Mouse (Mus musculus) heart, postnatal 0 days (tissue): Measurements from ENCODE around the gene Nr2f1. TPM values are rescaled to one million over a fixed set of nuclear protein-coding genes. Genes with fewer than 3 reads are reported as not detected.
A peak's percentile ranks its signal among the peaks of the same experiment; 100 is the strongest.

Source experiments
- ATAC-seq: fragments of 200-750 bp; cut with Nextera tagmentation; 2 replicates; pipeline ENCODE4 v1.8.0; 2017; ENCODE audit warnings: low read depth, moderate number of reproducible peaks, moderate library complexity; ENCODE audit not compliant: insufficient read depth
- DNase-seq: peaks from one replicate; pipeline ENCODE4 v3.0.0-alpha.2; 2016; ENCODE audit warnings: low spot score
- H3K27ac ChIP-seq: fragments of 300-500 bp; sonication (generic); 2 replicates; pipeline ENCODE4 v1.5.1; 2014; ENCODE audit warnings: low read depth, mild to moderate bottlenecking
- H3K27me3 ChIP-seq: fragments of 300-500 bp; sonication (generic); 2 replicates; pipeline ENCODE4 v1.6.1; 2014; ENCODE audit warnings: low read length, mixed read lengths; ENCODE audit not compliant: control insufficient read depth, insufficient read depth
- H3K36me3 ChIP-seq: fragments of 300-500 bp; sonication (generic); replicated peaks from 2 replicates; pipeline ENCODE4 v1.6.1; 2014; ENCODE audit warnings: low read length, mixed read lengths; ENCODE audit not compliant: control insufficient read depth, insufficient read depth
- H3K4me1 ChIP-seq: fragments of 300-500 bp; sonication (generic); 2 replicates; pipeline ENCODE4 v1.6.1; 2014; ENCODE audit warnings: antibody characterized with exemption; ENCODE audit not compliant: control insufficient read depth, insufficient read depth
- H3K4me2 ChIP-seq: fragments of 300-500 bp; sonication (generic); 2 replicates; pipeline ENCODE4 v1.6.1; 2014; ENCODE audit warnings: low read depth, mild to moderate bottlenecking, low read length, moderate library complexity
- H3K4me3 ChIP-seq: fragments of 300-500 bp; sonication (generic); 2 replicates; pipeline ENCODE4 v1.5.1; 2014; ENCODE audit warnings: low read depth, low read length
- H3K9ac ChIP-seq: fragments of 300-500 bp; sonication (generic); replicated peaks from 2 replicates; pipeline ENCODE4 v1.6.1; 2014; ENCODE audit warnings: low read depth, low read length, mixed read lengths
- H3K9me3 ChIP-seq: fragments of 300-500 bp; sonication (generic); replicated peaks from 2 replicates; pipeline ENCODE4 v1.6.1; 2016; ENCODE audit warnings: low read length; ENCODE audit not compliant: control insufficient read depth
- CTCF ChIP-seq: IDR thresholded peaks from 2 replicates; pipeline ENCODE4 v1.5.1; 2016; ENCODE audit warnings: antibody characterized with exemption, control low read depth, low read depth
- EP300 ChIP-seq: IDR thresholded peaks from 2 replicates; pipeline ENCODE4 v1.6.1; 2016; ENCODE audit warnings: antibody characterized with exemption, low read depth
- WGBS: fragments of 180-500 bp; shearing (Covaris S2); extraction: QIAGEN DNeasy Blood & Tissue Kit; methylation state at CpG from one replicate; pipeline ENCODE4 v1.1.7; 2014; 5-methylcytosine and 5-hydroxymethylcytosine counted together
- polyA plus RNA-seq: library from polyadenylated mRNA; unstranded; fragments of >200 nt; fragmentation: Nextera tagmentation; extraction: Ambion mirVana; gene quantifications from 2 replicates; pipeline ENCODE4 v1.2.1, GENCODE M21; 2015
- total RNA-seq: library from RNA; depleted of rRNA; stranded (reverse); fragments of >200 nt; gene quantifications from 2 replicates; pipeline ENCODE4 v1.2.3, GENCODE M21; 2014; ENCODE audit warnings: low replicate concordance

The Nr2f1 gene
- total and polyA plus RNA-seq, 2 experiments from 2014 or later = 2.3 to 11.6 TPM

DNA sequence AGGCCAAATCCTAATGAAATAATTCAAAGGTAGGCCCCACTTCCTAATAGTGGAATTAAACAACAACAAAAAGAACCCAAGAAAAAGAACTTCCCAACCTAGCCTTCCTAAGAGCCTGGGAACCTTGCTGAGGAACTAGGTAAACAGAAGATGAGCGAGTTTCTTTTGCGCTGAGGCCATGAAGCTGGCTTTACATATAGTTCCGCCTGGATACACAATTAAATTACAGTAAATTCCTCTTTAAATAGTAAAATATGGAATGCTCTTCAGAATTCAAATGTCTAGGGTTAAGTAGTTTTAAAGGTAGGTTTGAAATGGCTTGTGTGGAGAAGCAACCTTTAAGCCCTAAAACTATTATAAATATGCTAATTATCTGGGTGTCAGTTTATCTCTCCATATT lies 19.3 kb downstream of the Nr2f1 start:
- H3K4me2 ChIP-seq = no peak overlapping the region
- no peak for ATAC-seq
- H3K36me3 ChIP-seq = no peaks in the 10 kb centered on the region
- no peak overlapping the region for H3K9ac ChIP-seq
- no peak overlapping the region for H3K4me3 ChIP-seq
- peaks cover 98% of the 10 kb centered on the region for H3K27me3 ChIP-seq
- TF ChIP-seq EP300 = no peak
- TF ChIP-seq CTCF = no peak
- no peak for DNase-seq
- H3K4me1 ChIP-seq = no peaks in the 10 kb centered on the region
- WGBS = 50% methylated on average over 3 of the region's 3 CpGs
- no peaks in the 10 kb centered on the region for H3K9me3 ChIP-seq
- no peak overlapping the region for H3K27ac ChIP-seq

DNA sequence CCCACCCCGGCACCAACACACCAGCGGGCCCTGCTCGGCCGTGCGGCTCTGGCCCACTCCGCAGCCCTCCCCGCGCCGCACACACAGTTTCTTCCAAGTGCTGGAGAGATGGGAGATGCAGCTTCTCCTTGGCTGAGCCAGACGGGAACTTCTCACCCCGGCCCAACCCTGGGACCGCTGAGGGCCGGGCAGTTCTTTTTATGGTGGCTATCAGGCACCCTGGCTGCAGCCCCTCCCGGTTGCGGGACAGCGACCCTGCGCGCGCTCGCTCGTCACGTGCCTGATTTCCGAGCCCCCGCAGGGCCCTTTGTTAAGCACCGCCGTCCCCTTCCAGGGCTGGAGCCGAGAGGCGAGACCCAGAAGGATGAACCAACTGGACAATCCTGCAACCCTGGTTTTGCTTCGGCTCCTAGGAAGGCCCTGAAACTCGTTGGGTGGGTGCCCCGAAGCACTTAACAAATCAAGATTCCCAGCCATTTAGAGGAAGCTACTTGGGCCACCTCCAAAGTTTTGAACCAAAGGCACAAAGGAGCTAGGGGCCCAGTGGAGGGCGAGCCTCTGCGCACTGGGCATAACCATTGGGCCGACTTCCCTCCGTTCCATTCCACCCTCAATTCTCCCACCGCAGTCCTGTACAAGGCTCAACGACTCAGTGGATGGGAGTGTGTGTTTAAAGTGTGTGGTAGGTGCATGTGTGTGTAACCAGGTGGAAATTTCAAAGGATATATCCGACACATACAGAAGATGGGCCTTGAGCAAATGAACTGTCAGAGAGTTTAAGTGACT lies 20.1 kb downstream of the Nr2f1 start:
- H3K9ac ChIP-seq = no peak overlapping the region
- no peaks in the 10 kb centered on the region for H3K9me3 ChIP-seq
- no peak for DNase-seq
- H3K36me3 ChIP-seq = no peaks in the 10 kb centered on the region
- H3K4me3 ChIP-seq = peak overlapping the region; percentile 20
- no peak overlapping the region for H3K27ac ChIP-seq
- H3K4me1 ChIP-seq = no peaks in the 10 kb centered on the region
- H3K4me2 ChIP-seq = peak overlapping the region; percentile 32; the same call in 1 of the 2 replicates
- no peak for ATAC-seq
- TF ChIP-seq CTCF (no peak), EP300 (no peak)
- 4% methylated on average over 38 of the region's 38 CpGs for WGBS
- peaks cover 98% of the 10 kb centered on the region for H3K27me3 ChIP-seq

DNA sequence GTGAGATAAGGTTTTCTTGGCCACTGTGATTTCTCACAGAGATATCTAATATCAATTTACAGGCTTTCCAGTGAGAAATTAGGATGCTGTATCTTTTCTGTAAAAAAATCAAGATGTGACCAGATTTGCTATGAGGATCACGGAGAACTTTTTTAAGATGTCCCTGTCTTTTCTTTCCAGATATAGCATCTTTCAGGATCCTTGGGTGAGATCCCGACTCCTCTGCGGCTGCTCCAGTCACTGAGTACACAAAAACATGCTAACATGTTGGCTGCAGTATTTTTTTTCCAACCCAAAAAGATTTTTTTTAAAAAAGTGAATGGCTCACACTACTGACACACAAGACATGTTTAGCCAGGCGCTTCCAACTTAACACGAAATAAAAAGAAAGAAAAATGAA lies 20.8 kb downstream of the Nr2f1 start:
- Histone ChIP-seq H3K9me3 (no peaks in the 10 kb centered on the region), H3K36me3 (no peaks in the 10 kb centered on the region), H3K4me2 (no peak overlapping the region), H3K4me3 (no peak overlapping the region), H3K27ac (no peak overlapping the region), H3K4me1 (no peaks in the 10 kb centered on the region), H3K27me3 (peaks cover 98% of the 10 kb centered on the region), H3K9ac (no peak overlapping the region)
- ATAC-seq (no peak), DNase-seq (no peak)
- TF ChIP-seq CTCF (no peak), EP300 (no peak)
- 13% methylated on average over 5 of the region's 5 CpGs for WGBS

DNA sequence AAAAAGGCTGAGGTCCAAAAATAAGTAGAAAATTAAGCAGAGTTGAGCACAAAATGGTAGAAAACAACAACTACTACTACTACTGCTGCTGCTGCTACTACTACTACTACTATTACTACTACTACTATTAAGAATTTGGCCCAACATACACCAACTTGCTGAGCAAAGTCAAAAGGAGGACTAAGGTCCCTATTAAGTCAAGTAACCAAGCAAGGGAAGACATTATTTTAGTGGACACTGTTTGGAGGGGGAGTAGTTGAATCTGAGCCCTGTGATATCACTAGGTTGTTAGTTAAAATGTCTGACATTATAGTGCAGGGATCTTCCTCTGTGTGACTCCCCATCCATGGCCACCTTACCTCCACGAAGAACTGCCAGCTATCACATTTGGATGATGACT lies 21.5 kb downstream of the Nr2f1 start:
- no peak overlapping the region for H3K4me3 ChIP-seq
- H3K27ac ChIP-seq = no peak overlapping the region
- no peaks in the 10 kb centered on the region for H3K36me3 ChIP-seq
- ATAC-seq (no peak), DNase-seq (no peak)
- 9% methylated on average over 1 of the region's 1 CpGs for WGBS
- no peaks in the 10 kb centered on the region for H3K9me3 ChIP-seq
- TF ChIP-seq CTCF = no peak
- TF ChIP-seq EP300 = no peak
- H3K27me3 ChIP-seq = peaks cover 96% of the 10 kb centered on the region
- H3K4me1 ChIP-seq = no peaks in the 10 kb centered on the region
- H3K9ac ChIP-seq = no peak overlapping the region
- no peak overlapping the region for H3K4me2 ChIP-seq

- WGBS = 26% methylated on average over 5 of the region's 5 CpGs
- H3K27me3 ChIP-seq = peaks cover 96% of the 10 kb centered on the region
- H3K4me2 ChIP-seq = no peak overlapping the region
- H3K36me3 ChIP-seq = no peaks in the 10 kb centered on the region
- no peak overlapping the region for H3K27ac ChIP-seq
- H3K4me1 ChIP-seq = no peaks in the 10 kb centered on the region
- no peak for ATAC-seq
- TF ChIP-seq CTCF = no peak
- TF ChIP-seq EP300 = no peak
- no peak for DNase-seq
- H3K4me3 ChIP-seq = no peak overlapping the region
- no peak overlapping the region for H3K9ac ChIP-seq
- H3K9me3 ChIP-seq = no peaks in the 10 kb centered on the region
Measured at GRCm38 (mm10) chr13:78177381-78177950, 22.1 kb downstream of the Nr2f1 start.
